Mouse (Mus musculus): ENCODE results near the gene Spib.

Gene Spib

GRCm38 (mm10) chr7:44524502-44524901 lies 7.4 kb downstream of the Spib start, which contains the start of gene Mybpc2:
Gene Mybpc2, minus strand, starts transcription at chr7:44524656.
- no peak for DNase-seq

GRCm38 (mm10) chr7:44523056-44523455 lies 8.8 kb downstream of the Spib start:
- DNase-seq, result no peak

GRCm38 (mm10) chr7:44521710-44522109 lies 10.2 kb downstream of the Spib start:
- peak; percentile 90 for DNase-seq

- DNase-seq, result no peak
These were observed 10.9 kb downstream of the Spib start for GRCm38 (mm10) chr7:44520990-44521389.

GRCm38 (mm10) chr7:44519240-44519913 lies 12.5 kb downstream of the Spib start:
- DNase-seq, result peak; percentile 53

GRCm38 (mm10) chr7:44507491-44507890 lies 24.4 kb downstream of the Spib start:
- DNase-seq, result no peak

GRCm38 (mm10) chr7:44501563-44502115 lies 30.2 kb downstream of the Spib start:
- DNase-seq, result peak; percentile 90

GRCm38 (mm10) chr7:44500046-44500445 lies 31.8 kb downstream of the Spib start:
- no peak for DNase-seq

GRCm38 (mm10) chr7:44498922-44499321 lies 32.9 kb downstream of the Spib start:
- no peak for DNase-seq

- DNase-seq, result peak; percentile 21
These were observed 34.4 kb downstream of the Spib start for GRCm38 (mm10) chr7:44497361-44498055.

GRCm38 (mm10) chr7:44496771-44497109 lies 35.1 kb downstream of the Spib start:
- DNase-seq, result no peak

- peak; percentile 98 for DNase-seq
These were observed 35.7 kb downstream of the Spib start, which contains the start of the genes Emc10 and Fam71e1 for GRCm38 (mm10) chr7:44495992-44496770. Gene Emc10, minus strand, starts transcription at chr7:44496529. Gene Fam71e1, plus strand, starts transcription at chr7:44496581.

- peak; percentile 7 for DNase-seq
These were observed 36.8 kb downstream of the Spib start for GRCm38 (mm10) chr7:44495086-44495485.

- DNase-seq, result peak; percentile 20
These were observed 37.2 kb downstream of the Spib start for GRCm38 (mm10) chr7:44494681-44495080.

- DNase-seq, result peak; percentile 5
These were observed 39.6 kb downstream of the Spib start for GRCm38 (mm10) chr7:44492166-44492826.

- no peak for DNase-seq
These were observed 40.5 kb downstream of the Spib start for GRCm38 (mm10) chr7:44491391-44491790.

- DNase-seq, result peak; percentile 7
These were observed 41.6 kb downstream of the Spib start for GRCm38 (mm10) chr7:44490281-44490680.

- peak; percentile 6 for DNase-seq
These were observed 43.3 kb downstream of the Spib start for GRCm38 (mm10) chr7:44488545-44488944.

- DNase-seq, result peak; percentile 2
These were observed 43.9 kb downstream of the Spib start for GRCm38 (mm10) chr7:44487936-44488335.

GRCm38 (mm10) chr7:44486927-44487575 lies 44.8 kb downstream of the Spib start:
- peak; percentile 4 for DNase-seq

- DNase-seq, result peak; percentile 4
These were observed 46.2 kb downstream of the Spib start for GRCm38 (mm10) chr7:44485572-44486195.
